Mouse (Mus musculus) embryonic facial prominence, embryonic 13.5 days (tissue): ENCODE results near the gene Fgf2. TPM values are rescaled to one million over a fixed set of nuclear protein-coding genes. Genes with fewer than 3 reads are reported as not detected.

ENCODE experiments used
- ATAC-seq: fragments of 200-750 bp; cut with Nextera tagmentation; 2 replicates; pipeline ENCODE4 v1.8.0; 2017; ENCODE audit warnings: low read depth; ENCODE audit not compliant: insufficient number of reproducible peaks, insufficient read depth, low FRiP score, low TSS enrichment
- H3K27ac ChIP-seq: fragments of 300-500 bp; sonication (generic); 2 replicates; pipeline ENCODE4 v1.5.1; 2015; ENCODE audit warnings: moderate library complexity, mild to moderate bottlenecking, inconsistent platforms
- H3K27me3 ChIP-seq: fragments of 300-500 bp; sonication (generic); 2 replicates; pipeline ENCODE4 v1.6.1; 2015; ENCODE audit warnings: mild to moderate bottlenecking, inconsistent platforms
- H3K36me3 ChIP-seq: fragments of 300-500 bp; sonication (generic); 2 replicates; pipeline ENCODE4 v1.6.1; 2015; ENCODE audit warnings: mild to moderate bottlenecking, inconsistent platforms
- H3K4me1 ChIP-seq: fragments of 300-500 bp; sonication (generic); 2 replicates; pipeline ENCODE4 v1.6.1; 2015; ENCODE audit warnings: inconsistent platforms
- H3K4me2 ChIP-seq: fragments of 300-500 bp; sonication (generic); 2 replicates; pipeline ENCODE4 v1.6.1; 2015; ENCODE audit warnings: moderate library complexity, mild to moderate bottlenecking, inconsistent platforms
- H3K4me3 ChIP-seq: fragments of 300-500 bp; sonication (generic); 2 replicates; pipeline ENCODE4 v1.5.1; 2015; ENCODE audit warnings: mild to moderate bottlenecking, inconsistent platforms
- H3K9ac ChIP-seq: fragments of 300-500 bp; sonication (generic); 2 replicates; pipeline ENCODE4 v1.6.1; 2015; ENCODE audit warnings: mild to moderate bottlenecking, inconsistent platforms
- H3K9me3 ChIP-seq: fragments of 300-500 bp; sonication (generic); 2 replicates; pipeline ENCODE4 v1.6.1; 2016; ENCODE audit warnings: inconsistent platforms
- WGBS: fragments of 180-500 bp; shearing (Covaris S2); methylation state at CpG from one replicate; pipeline ENCODE4 v1.1.7; 2015; ENCODE audit warnings: mixed read lengths; 5-methylcytosine and 5-hydroxymethylcytosine counted together
- polyA plus RNA-seq: library from polyadenylated mRNA; unstranded; fragments of >200 nt; fragmentation: Nextera tagmentation; extraction: Ambion mirVana; gene quantifications from 2 replicates; pipeline ENCODE4 v1.2.1, GENCODE M21; 2015

Gene Fgf2
- polyA plus RNA-seq = 4.7 and 4.8 TPM in 2 replicates

DNA sequence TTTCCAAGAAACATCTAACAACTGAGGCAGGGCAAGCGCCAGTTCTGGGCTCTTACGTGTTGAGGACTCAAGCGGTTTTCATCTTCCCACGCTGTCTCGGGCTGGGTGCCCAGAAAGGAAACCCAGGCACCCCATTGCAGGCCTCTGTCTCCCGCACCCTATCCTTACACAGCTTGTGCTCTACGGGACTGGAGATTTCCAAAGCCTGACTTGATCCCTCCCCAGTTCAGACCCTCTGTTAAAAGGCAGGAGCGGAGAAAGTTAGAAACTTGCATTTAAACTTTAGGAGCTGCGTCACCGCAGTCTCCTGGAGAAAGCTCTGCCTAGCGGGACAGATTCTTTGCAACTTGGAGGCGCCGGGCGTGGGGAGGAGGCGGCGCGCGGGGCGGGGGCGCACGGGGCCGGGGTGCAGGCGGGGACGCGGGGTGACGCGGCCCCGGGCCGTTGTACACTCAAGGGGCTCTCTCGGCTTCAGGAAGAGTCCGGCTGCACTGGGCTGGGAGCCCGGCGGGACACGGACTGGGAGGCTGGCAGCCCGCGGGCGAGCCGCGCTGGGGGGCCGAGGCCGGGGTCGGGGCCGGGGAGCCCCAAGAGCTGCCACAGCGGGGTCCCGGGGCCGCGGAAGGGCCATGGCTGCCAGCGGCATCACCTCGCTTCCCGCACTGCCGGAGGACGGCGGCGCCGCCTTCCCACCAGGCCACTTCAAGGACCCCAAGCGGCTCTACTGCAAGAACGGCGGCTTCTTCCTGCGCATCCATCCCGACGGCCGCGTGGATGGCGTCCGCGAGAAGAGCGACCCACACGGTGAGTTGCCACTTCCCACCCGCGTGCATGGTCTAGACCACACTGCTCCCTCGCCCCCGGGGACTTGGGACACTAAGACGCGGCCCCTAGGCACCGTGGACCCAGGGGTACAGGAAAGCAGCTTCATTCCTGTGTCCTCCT lies at the start of gene Fgf2:
Gene Fgf2, plus strand, starts transcription at position 126 of the 945 bp plus-strand sequence.
- peak within 1 kb of the TSS; percentile 90 for H3K9ac ChIP-seq
- no peaks in the 10 kb centered on the region for H3K36me3 ChIP-seq
- H3K9me3 ChIP-seq = no peaks in the 10 kb centered on the region
- H3K27me3 ChIP-seq = peaks cover 28% of the 10 kb centered on the region
- H3K4me1 ChIP-seq = peaks cover 23% of the 10 kb centered on the region
- H3K4me3 ChIP-seq = peak within 1 kb of the TSS; percentile 81
- ATAC-seq = peak; percentile 70; the same call in 1 of the 2 replicates
- WGBS = under 1% methylated on average over 74 of the region's 75 CpGs
- peak within 1 kb of the TSS; percentile 64; the same call in 1 of the 2 replicates for H3K27ac ChIP-seq
- H3K4me2 ChIP-seq = peak within 1 kb of the TSS; percentile 87

DNA sequence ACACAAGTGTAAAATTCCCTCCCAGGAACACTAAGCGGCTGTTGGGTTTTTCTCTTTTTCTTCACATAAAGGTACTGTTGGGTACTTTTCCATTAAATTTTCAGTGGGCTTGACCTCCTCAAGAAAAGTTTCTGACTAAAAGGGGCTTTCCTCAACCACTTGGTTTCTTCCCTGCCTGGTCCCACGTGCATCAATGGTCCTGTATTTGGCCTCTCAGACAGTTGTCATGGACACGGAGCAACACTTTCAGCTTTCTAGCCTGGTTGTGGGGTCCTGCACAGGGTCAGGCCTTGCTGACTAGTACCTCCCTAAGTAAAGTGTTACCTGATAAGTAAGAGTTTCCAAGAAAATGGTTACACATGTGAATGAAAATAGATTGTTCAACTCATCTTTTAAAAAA lies 48.7 kb upstream of the Fgf2 start:
- ATAC-seq = no peak
- no peak overlapping the region for H3K9ac ChIP-seq
- no peaks in the 10 kb centered on the region for H3K9me3 ChIP-seq
- no peak overlapping the region for H3K27ac ChIP-seq
- no peaks in the 10 kb centered on the region for H3K27me3 ChIP-seq
- H3K36me3 ChIP-seq = no peaks in the 10 kb centered on the region
- H3K4me1 ChIP-seq = no peaks in the 10 kb centered on the region
- H3K4me3 ChIP-seq = no peak overlapping the region
- WGBS = 76% methylated on average over 3 of the region's 3 CpGs
- no peak overlapping the region for H3K4me2 ChIP-seq

DNA sequence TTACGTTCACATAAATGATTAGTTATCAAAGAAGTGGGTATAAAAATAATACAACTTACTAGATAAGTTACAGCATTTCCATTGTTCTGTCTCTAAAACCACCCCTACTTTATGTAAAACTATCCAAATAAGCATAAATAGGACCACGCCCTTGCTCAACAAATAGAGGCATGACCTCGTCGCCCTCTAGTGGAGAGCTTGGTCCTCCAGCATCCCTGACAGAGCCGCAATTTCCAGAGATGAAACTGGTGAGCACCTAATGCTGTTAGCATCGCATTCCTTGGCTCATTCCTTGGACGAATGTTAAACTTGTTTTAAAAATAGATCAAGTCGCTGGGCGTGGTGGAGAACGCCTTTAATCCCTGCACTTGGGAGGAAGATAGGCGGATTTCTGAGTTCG lies 45.5 kb upstream of the Fgf2 start:
- no peak overlapping the region for H3K4me3 ChIP-seq
- H3K9me3 ChIP-seq = peaks cover 4% of the 10 kb centered on the region; the same call in 1 of the 2 replicates
- no peak overlapping the region for H3K4me2 ChIP-seq
- no peak for ATAC-seq
- H3K4me1 ChIP-seq = no peaks in the 10 kb centered on the region
- H3K9ac ChIP-seq = no peak overlapping the region
- no peaks in the 10 kb centered on the region for H3K27me3 ChIP-seq
- H3K27ac ChIP-seq = no peak overlapping the region
- no peaks in the 10 kb centered on the region for H3K36me3 ChIP-seq
- 36% methylated on average over 12 of the region's 12 CpGs for WGBS

DNA sequence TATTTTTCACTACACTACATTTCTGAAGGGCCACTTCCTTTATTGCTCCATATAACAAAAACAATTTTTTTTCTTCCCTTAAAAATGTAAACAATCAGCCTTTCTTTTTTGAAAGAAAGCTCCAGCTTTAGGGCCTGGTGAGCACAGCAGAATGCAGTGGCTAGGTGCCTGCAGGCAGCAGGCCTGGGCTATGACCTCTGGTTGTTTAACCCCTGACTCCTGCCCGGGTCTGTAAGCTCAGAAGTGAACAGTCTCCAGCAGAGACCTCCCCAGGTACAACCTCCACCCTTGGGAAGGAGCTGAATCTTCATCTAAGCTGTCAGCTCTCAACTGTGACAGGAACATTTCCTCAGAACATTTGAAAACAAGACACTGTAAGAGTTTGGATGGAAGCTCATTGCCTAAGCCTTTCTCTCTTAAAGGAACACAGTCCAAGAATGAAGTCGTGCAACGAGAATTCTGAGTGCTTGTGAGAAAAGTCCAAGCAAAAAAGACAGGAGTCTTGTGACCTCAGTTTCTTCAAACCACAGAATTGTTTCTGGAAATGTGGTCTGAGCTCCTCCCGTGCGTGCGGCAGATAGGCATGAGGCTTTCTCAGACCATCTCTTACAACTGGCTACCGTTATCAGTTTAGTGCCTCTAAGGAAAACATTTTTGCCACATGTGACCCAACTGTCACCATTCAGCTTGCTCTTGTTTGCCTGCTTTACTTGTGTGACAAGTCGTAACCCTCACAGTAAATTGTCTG lies 44.6 kb upstream of the Fgf2 start:
- Histone ChIP-seq H3K27me3 (no peaks in the 10 kb centered on the region), H3K4me2 (no peak overlapping the region), H3K36me3 (no peaks in the 10 kb centered on the region), H3K4me1 (no peaks in the 10 kb centered on the region), H3K4me3 (no peak overlapping the region), H3K27ac (no peak overlapping the region), H3K9me3 (peaks cover 4% of the 10 kb centered on the region; the same call in 1 of the 2 replicates), H3K9ac (no peak overlapping the region)
- 61% methylated on average over 8 of the region's 8 CpGs for whole genome bisulfite sequencing
- ATAC-seq = no peak

DNA sequence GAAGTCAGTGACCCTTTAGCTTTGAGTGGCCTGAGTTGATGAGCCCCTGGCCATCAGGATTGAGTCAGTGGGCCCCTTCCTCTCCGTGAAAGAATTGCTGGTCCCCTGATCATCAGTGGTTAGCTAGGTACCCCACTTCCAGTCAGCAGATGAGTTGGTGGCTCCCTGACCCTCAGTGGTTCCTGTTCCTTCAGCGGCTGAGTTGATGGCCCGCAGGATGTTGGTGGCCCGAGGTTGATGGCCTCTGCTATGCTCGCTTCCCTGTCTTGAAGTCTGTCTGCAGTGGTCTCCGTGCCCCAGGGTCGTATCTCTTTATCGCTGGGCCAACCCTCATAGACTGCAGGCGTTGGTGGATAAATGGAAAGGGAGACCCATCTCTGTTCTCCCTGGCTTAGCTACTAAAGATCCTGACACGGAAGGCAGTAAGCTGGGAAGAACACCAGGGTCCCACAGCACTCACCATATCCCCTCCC lies 36.2 kb upstream of the Fgf2 start:
- no peaks in the 10 kb centered on the region for H3K27me3 ChIP-seq
- peak overlapping the region; percentile 83 for H3K9ac ChIP-seq
- peak overlapping the region; percentile 87; the same call in 1 of the 2 replicates for H3K27ac ChIP-seq
- peaks cover 12% of the 10 kb centered on the region for H3K4me1 ChIP-seq
- peak overlapping the region; percentile 73 for H3K4me3 ChIP-seq
- H3K4me2 ChIP-seq = peak overlapping the region; percentile 70
- H3K36me3 ChIP-seq = no peaks in the 10 kb centered on the region
- no peaks in the 10 kb centered on the region for H3K9me3 ChIP-seq
- WGBS = 3% methylated on average over 10 of the region's 10 CpGs
- no peak; the same call in 1 of the 2 replicates for ATAC-seq

DNA sequence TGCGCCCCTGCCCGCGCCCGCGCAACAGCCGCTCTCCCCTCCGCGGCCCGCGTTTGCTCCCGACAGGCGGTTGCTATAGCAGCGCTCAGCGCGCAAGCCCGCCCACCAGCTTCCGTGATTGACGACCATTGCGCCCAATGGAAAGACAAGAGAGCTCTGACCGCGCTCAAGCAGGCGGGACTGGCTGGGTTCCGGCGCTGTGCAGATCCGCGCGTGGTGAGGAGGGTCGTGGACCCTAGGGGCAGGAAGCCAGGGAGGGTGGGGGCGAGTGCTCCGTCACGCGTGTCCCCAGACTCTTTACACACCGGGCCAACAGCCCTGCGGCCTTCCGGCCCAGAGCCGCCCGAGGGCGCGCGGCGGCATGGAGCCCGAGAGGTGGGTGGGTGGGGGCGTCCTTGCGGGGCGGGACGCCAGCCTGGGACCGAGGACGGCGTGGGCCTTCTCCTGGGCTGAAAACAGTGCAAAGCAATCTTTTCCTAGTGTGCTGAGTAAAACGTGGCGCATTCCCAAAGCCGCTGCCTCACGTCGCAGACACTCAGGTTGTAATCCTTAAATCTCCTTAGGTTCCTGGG lies 35.7 kb upstream of the Fgf2 start, which contains the start of the genes Bbs12 and Cetn4:
Gene Bbs12, plus strand, starts transcription at position 185 of the 572 bp plus-strand sequence.
Gene Cetn4, minus strand, starts transcription at position 339 of the 572 bp plus-strand sequence.
- Histone ChIP-seq H3K9ac (peak within 1 kb of the TSS; percentile 83), H3K36me3 (no peaks in the 10 kb centered on the region), H3K4me1 (peaks cover 12% of the 10 kb centered on the region), H3K27ac (peak within 1 kb of the TSS; percentile 87), H3K27me3 (no peaks in the 10 kb centered on the region), H3K9me3 (no peaks in the 10 kb centered on the region), H3K4me2 (peak within 1 kb of the TSS; percentile 70), H3K4me3 (peak within 1 kb of the TSS; percentile 73)
- ATAC-seq = peak; percentile 100
- WGBS = under 1% methylated on average over 54 of the region's 54 CpGs

DNA sequence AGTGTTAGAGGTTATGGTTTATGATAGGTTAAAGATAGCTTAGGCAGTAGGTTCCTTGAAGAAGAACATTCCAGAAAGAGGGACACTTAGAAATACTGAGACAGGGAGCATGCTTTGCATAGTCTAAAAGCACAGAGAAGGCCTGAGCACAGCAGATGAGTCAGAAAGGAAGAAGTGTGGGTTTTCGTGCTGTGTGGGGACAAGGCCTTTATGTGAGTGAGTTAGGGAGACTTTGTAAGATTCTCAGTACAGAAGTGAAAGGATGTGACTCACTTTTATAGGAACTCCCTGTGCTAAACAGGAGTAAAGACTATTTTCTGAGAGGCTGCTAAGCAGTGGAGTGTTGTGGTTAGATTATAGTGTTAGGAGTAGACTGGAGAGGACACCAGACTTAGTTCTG lies 34.8 kb upstream of the Fgf2 start:
- H3K4me2 ChIP-seq = peak overlapping the region; percentile 70
- 0 out of 2 replicates have a peak overlapping the region, but pooled peaks have one; percentile 1 for H3K27ac ChIP-seq
- WGBS = 37% methylated on average over 1 of the region's 1 CpGs
- peaks cover 12% of the 10 kb centered on the region for H3K4me1 ChIP-seq
- no peaks in the 10 kb centered on the region for H3K36me3 ChIP-seq
- H3K27me3 ChIP-seq = no peaks in the 10 kb centered on the region
- H3K4me3 ChIP-seq = peak overlapping the region; percentile 73
- no peaks in the 10 kb centered on the region for H3K9me3 ChIP-seq
- H3K9ac ChIP-seq = peak overlapping the region; percentile 83; the same call in 1 of the 2 replicates
- ATAC-seq = no peak

DNA sequence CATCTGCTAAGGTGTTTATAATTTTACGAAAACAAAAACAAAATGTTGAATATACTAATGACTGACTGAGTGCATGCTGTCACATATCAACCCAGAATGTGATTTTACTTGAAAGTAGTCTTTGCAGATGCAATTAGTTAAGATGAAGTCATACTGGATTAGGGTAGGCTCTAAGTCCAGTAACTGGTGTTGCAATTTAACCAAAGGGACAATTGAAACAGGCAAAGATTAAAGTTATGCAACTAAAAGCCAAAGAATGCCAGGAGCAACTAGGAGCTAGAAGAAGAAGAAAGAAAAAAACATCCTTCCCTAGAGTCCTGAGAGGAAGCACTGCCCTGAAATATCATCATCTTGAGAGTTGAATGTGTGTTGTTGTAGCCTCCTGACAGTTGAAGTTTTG lies 31.9 kb upstream of the Fgf2 start:
- H3K9me3 ChIP-seq = no peaks in the 10 kb centered on the region
- H3K36me3 ChIP-seq = peaks cover 23% of the 10 kb centered on the region
- ATAC-seq = no peak
- no peak overlapping the region for H3K27ac ChIP-seq
- peaks cover 12% of the 10 kb centered on the region for H3K4me1 ChIP-seq
- H3K4me2 ChIP-seq = no peak overlapping the region
- H3K9ac ChIP-seq = no peak overlapping the region
- WGBS = 92% methylated on average over 1 of the region's 1 CpGs
- H3K4me3 ChIP-seq = no peak overlapping the region
- H3K27me3 ChIP-seq = no peaks in the 10 kb centered on the region

DNA sequence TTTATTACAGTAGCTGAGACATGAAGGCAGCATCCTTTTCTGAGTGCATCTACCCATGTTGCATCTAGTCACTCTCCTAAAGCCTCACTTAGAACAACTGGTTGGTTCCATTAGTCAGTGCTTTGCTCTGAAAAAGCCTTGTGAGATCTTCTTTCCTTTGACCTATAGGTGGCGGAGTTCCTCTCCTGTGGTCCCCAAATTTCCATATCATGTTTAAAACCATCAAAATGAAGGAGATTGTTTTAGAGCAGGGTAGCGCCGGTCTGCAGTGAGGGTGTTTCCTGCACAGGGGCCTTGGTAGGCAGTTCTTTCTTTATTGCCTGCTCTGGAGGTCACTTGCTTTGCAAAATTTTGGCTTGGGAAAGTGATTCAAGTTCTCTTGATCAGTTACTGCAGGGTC lies 23.8 kb upstream of the Fgf2 start:
- 30% methylated on average over 3 of the region's 3 CpGs for WGBS
- H3K4me2 ChIP-seq = no peak overlapping the region
- ATAC-seq = no peak
- no peaks in the 10 kb centered on the region for H3K27me3 ChIP-seq
- no peak overlapping the region for H3K4me3 ChIP-seq
- peaks cover 16% of the 10 kb centered on the region for H3K36me3 ChIP-seq
- H3K27ac ChIP-seq = no peak overlapping the region
- no peaks in the 10 kb centered on the region for H3K4me1 ChIP-seq
- no peak overlapping the region for H3K9ac ChIP-seq
- H3K9me3 ChIP-seq = no peaks in the 10 kb centered on the region

DNA sequence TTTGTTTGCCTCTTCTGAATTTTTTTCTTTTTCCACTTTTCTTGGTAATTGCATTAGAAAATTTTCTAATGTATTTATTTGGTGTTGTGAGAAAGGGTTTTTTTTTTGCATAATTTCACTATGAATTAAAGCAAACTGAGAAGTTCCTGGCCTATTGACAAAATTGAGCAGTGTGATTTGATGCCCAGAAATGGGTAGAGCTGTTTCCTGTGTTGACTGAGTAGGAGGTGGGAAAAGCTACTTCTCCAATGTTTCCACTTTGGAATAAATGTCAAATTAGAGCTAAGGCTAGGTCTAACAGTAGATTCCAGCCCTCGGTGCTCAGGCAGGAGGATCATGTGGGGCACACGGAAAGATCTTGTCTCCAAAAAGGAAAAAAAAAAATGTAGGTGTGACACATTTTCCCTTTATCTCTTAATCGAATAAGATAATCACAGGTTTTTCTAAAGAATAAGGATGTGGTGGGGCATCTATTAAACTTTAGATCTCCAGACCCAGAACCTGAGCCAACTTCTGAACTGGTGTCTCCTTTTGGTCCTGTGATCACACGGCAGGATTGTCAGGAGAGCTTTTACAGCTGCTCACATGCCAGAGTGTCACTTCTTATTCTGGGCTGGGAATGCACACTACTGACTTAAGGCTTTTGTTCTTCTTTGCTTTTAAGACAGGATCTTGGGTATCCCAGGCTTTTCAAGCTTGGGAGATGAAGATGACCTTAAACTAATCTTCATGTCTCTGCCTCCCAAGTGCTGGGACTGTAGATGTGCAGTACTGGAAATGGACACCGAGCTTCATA lies 22.6 kb upstream of the Fgf2 start:
- H3K4me3 ChIP-seq = no peak overlapping the region
- H3K9ac ChIP-seq = no peak overlapping the region
- H3K4me1 ChIP-seq = no peaks in the 10 kb centered on the region
- 83% methylated on average over 5 of the region's 5 CpGs for WGBS
- H3K36me3 ChIP-seq = peaks cover 5% of the 10 kb centered on the region; the same call in 1 of the 2 replicates
- no peak for ATAC-seq
- H3K4me2 ChIP-seq = no peak overlapping the region
- no peaks in the 10 kb centered on the region for H3K27me3 ChIP-seq
- no peaks in the 10 kb centered on the region for H3K9me3 ChIP-seq
- H3K27ac ChIP-seq = no peak overlapping the region
